18 mouse cellular contexts compared by ENCODE assay signal in the genomic region with DNA sequence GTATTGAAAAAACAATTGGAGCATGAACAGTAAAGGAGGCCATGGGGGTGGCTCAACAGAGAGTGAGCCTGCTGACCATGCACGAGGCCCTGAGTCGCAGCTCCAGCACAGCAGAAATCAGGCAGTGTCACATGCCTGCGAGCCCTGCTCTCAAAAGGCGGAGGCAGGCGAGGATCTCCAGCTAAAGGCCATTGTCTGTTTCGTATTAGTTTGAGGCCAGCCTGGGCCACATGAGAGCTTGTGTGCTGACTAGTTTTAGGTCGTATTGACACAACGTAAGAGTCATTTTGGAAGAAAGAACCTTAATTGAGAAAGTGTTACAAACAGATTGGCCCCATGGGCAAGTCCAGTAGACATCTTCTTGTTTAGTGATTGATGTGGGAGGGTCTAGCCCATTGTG. TPM values are rescaled to one million over a fixed set of nuclear protein-coding genes. Genes with fewer than 3 reads are reported as not detected.
DNase-seq lines count a peak whose midpoint lies in the region; ATAC-seq and TF ChIP-seq lines count a peak whose summit lies in the region.
"Had no signal": no experiment of that assay in that cellular context is flagged by ENCODE, and none has a peak within 500 bp of the region (broad histone marks: within the 10 kb centered on the region; RNA-seq: fewer than 3 reads in every experiment).

No protein-coding gene starts in this region.

- no peak overlapping the region for H3K9ac ChIP-seq in lung, embryonic 14.5 days
- no peak overlapping the region for H3K9ac ChIP-seq in limb, embryonic 12.5 days (replicated peaks)
- H3K9ac ChIP-seq: forebrain, embryonic 13.5 days; liver, embryonic 12.5 days had no signal

- ATAC-seq in lung, embryonic 14.5 days (ENCODE audit: insufficient read depth) = no peak
- no peak for ATAC-seq in limb, embryonic 12.5 days (ENCODE audit: insufficient number of reproducible peaks, insufficient read depth, low FRiP score, low TSS enrichment, low read depth)
- ATAC-seq: forebrain, embryonic 13.5 days; liver, embryonic 12.5 days; Patski had no signal

- no peaks in the 10 kb centered on the region for H3K9me3 ChIP-seq in lung, embryonic 14.5 days (ENCODE audit: low read depth, low read length)
- no peaks in the 10 kb centered on the region for H3K9me3 ChIP-seq in limb, embryonic 12.5 days
- H3K9me3 ChIP-seq: forebrain, embryonic 13.5 days; liver, embryonic 12.5 days had no signal

- H3K27me3 ChIP-seq in lung, embryonic 14.5 days (ENCODE audit: insufficient read depth, low read length) = no peaks in the 10 kb centered on the region
- no peaks in the 10 kb centered on the region for H3K27me3 ChIP-seq in limb, embryonic 12.5 days
- H3K27me3 ChIP-seq: forebrain, embryonic 13.5 days; liver, embryonic 12.5 days; Patski had no signal

- no peak overlapping the region; the same call in 1 of the 2 replicates for H3K4me2 ChIP-seq in lung, embryonic 14.5 days
- H3K4me2 ChIP-seq in limb, embryonic 12.5 days = peak overlapping the region; percentile 19; the same call in 1 of the 2 replicates
- H3K4me2 ChIP-seq: forebrain, embryonic 13.5 days; liver, embryonic 12.5 days had no signal

- no peak for TF ChIP-seq CTCF in lung, embryonic 14.5 days (IDR thresholded peaks at IDR 0.05; ENCODE audit: low read depth)

- H3K4me3 ChIP-seq in lung, embryonic 14.5 days (ENCODE audit: low read depth, low read length) = no peak overlapping the region
- no peak overlapping the region for H3K4me3 ChIP-seq in limb, embryonic 12.5 days (replicated peaks)
- H3K4me3 ChIP-seq: forebrain, embryonic 13.5 days; gastrocnemius, adult 2 months; left cerebral cortex, adult 2 months; liver, embryonic 12.5 days had no signal

- peak overlapping the region; percentile 81 for H3K27ac ChIP-seq in lung, embryonic 14.5 days (ENCODE audit: low read depth)
- H3K27ac ChIP-seq in limb, embryonic 12.5 days = peak overlapping the region; percentile 96; the same call in 1 of the 2 replicates
- H3K27ac ChIP-seq: forebrain, embryonic 13.5 days; gastrocnemius, adult 2 months; left cerebral cortex, adult 2 months; liver, embryonic 12.5 days had no signal

- H3K36me3 ChIP-seq in lung, embryonic 14.5 days (ENCODE audit: insufficient read depth) = no peaks in the 10 kb centered on the region
- peaks cover 24% of the 10 kb centered on the region for H3K36me3 ChIP-seq in limb, embryonic 12.5 days
- H3K36me3 ChIP-seq: liver, embryonic 12.5 days had no signal

- peaks cover 24% of the 10 kb centered on the region for H3K4me1 ChIP-seq in lung, embryonic 14.5 days (ENCODE audit: insufficient read depth)
- peaks cover 48% of the 10 kb centered on the region for H3K4me1 ChIP-seq in limb, embryonic 12.5 days (replicated peaks)

- 57% methylated on average over 8 of the region's 8 CpGs for WGBS in lung, embryonic 14.5 days
- 47% methylated on average over 8 of the region's 8 CpGs for WGBS in limb, embryonic 12.5 days

- DNase-seq in embryo, embryonic 10 days (ENCODE audit: low spot score) = peak; percentile 55
- no peak for DNase-seq in embryo, embryonic 9.5 days (ENCODE audit: extremely low spot score)
- DNase-seq in lung, embryonic 14.5 days = no peak
- no peak for DNase-seq in lung, postnatal 14 days
- peak; percentile 40 for DNase-seq in embryo, embryonic 11 days
- no peak for DNase-seq in left cerebral cortex, adult 11 months (ENCODE audit: low spot score)
- DNase-seq in right cerebral cortex, postnatal 14 days = no peak
- DNase-seq: cerebellum, adult 11-12 months; gastrocnemius, adult 2 months; heart, postnatal 4 days; kidney, adult 2 months; right cerebral cortex, postnatal 4 days; thymus, postnatal 25 days had no signal

RNA-seq across cellular contexts. Expression of a gene that starts 17.5 kb away (rescaled TPM):
- 13.4 and 15.1 TPM in 2 replicates for polyA plus RNA-seq in lung, embryonic 14.5 days (2014; fragmentation: Nextera tagmentation; extraction: Ambion mirVana)
- 14.2 and 18.2 TPM in 2 replicates for polyA plus RNA-seq in limb, embryonic 12.5 days (2016; fragmentation: Nextera tagmentation; extraction: Ambion mirVana)

Comparison
In these comparisons a context has a peak if more than half of its experiments do, and no peak if none do; other contexts are left out.
1. DNase-seq: peak in embryo, embryonic 10 days (single experiment) and embryo, embryonic 11 days (single experiment); none in embryo, embryonic 9.5 days (single experiment), lung, embryonic 14.5 days (single experiment), lung, postnatal 14 days (single experiment), left cerebral cortex, adult 11 months (single experiment) and right cerebral cortex, postnatal 14 days (single experiment).